Mouse (Mus musculus): ENCODE measurements around the gene Gm8334. TPM values are rescaled to one million over a fixed set of nuclear protein-coding genes. Genes with fewer than 3 reads are reported as not detected.

Gm8334 gene
- polyA plus RNA-seq (2015; fragmentation: Nextera tagmentation; extraction: Ambion mirVana) = not detected in 2 replicates

GRCm38 (mm10) chrX:148615053-148615452 is at the start of gene Gm8334:
Gene Gm8334 (minus strand): TSS chrX:148615153.

GRCm38 (mm10) chrX:148663298-148663697 is 48.3 kb upstream of the Gm8334 start, which contains the start of gene Gm15127:
Gene Gm15127 (plus strand): TSS chrX:148663598.

Other genes with a start within 250 kb of the Gm8334 start
- gene Gm15114, start 126.2 kb downstream of the Gm8334 start, polyA plus RNA-seq (2015; fragmentation: Nextera tagmentation; extraction: Ambion mirVana) = not detected in 2 replicates
- not detected in 2 replicates for gene Gm15127, start 48.4 kb upstream of the Gm8334 start, polyA plus RNA-seq (2015; fragmentation: Nextera tagmentation; extraction: Ambion mirVana)
- not detected in 2 replicates for gene Luzp4, start 242.5 kb upstream of the Gm8334 start, polyA plus RNA-seq (2015; fragmentation: Nextera tagmentation; extraction: Ambion mirVana)

All from spleen, postnatal 0 days (tissue).